Mouse (Mus musculus) heart, postnatal 4 days (tissue): ENCODE data around the gene Hoxd8. TPM values are rescaled to one million over a fixed set of nuclear protein-coding genes. Genes with fewer than 3 reads are reported as not detected.
A peak's percentile ranks its signal among the peaks of the same experiment; 100 is the strongest.

Experiments used
- DNase-seq: peaks from one replicate; pipeline ENCODE4 v3.0.0; 2021
- total RNA-seq, 2 experiments: library from RNA; stranded (reverse); gene quantifications; 2 replicates each; pipeline ENCODE4 v1.2.3; 2021

Gene Hoxd8
- total RNA-seq, 2 experiments from 2014 or later: 1.2 to 1.9 TPM

DNA sequence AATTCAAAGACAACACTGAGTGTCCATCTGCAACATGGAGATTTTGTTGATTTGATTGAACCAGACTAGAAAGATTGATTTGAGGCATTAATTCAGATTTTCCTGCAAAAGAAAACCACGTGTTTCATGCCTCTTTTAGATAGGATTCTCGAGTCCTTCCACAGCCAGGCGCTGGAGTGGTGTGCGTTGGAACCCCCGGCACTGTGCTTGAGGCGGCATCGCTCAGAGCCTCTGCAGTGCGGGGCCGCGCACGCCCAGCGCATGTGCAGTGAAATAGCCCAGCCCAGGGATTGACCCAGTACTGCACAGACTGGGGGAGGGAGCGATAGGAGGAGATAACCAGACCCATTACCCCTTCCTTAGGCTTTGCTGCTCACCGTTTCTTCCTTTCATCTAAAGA lies 10.5 kb downstream of the Hoxd8 start:
- no peak for DNase-seq

DNA sequence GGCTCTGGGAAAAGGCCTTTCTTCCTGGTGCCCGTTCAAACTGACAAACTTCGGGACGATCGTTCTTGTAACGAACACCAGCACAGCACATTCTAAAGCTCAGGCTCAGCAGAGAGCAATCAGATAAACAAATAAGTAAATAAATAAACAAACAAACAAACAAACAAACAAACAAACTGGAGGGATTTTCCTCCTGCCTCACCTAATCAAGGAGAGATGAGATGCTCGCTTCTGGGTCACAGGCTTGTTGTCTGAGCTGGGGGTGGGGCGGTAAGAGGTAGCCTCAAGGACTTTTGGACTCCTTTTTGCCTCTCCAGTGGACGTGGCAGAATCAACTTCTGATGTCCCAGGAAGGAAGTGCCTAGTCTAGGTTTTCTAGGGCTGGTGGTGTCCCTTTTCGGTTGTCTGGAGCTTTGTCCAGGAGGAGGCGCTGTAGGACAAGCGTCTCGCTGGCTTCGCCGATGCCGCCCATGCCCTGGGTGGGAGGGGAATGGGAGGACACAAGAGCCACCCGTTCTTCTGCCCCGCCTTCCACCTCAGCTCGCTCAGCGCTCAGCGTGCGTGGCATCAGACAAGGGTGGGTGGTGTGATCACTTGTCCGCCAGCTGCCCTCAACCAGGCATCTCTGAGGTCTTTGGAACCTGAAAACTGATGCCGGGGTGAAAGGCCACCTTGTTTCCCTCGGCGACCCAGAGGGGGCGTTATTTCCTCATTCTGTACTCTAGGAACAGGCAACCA lies 11.3 kb downstream of the Hoxd8 start:
- DNase-seq: peak; percentile 96

DNA sequence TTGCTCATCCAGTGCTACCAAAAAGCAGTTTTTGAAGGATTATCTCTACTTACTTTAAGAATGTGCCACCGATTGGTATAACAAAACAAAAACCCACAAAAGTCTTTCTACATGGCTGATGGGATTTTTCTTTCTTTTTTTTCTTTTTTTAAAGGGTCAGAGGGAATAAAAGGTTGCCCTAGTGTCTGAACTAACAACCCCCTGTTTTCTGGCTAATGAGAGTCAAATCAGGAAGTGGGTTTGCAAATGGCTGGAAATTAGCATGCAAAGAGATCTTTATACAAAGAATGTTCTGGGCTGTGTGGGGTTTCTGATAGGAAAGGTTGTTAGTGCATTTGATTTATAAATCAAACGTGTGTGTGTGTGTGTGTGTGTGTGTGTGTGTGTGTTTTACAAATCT lies 16.0 kb downstream of the Hoxd8 start:
- no peak for DNase-seq

DNA sequence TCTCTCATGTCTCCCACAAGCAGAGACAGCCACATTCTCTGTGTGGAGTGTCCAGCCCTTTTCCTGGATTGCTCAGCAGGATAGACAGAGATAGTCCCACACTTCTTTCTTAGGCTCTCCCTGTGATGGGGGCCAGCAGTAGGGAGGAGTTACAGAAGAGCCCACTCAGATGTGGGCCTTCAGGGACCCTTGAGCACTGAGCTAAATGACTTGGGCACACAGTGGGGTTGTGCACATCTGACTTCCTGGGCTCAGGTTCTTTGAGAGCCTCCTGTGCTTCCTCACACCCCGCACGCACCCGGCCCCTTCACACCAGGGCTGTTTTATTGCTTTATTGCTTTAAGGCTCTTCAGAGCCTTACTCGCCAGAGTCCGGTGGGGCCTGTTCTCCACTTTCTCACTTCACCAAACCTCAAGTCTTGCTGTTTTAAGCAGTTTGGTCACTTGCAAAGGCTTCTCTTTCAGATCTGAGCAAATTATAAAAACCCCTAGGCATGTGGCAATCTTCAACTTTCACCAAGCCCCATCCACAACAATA lies 16.6 kb downstream of the Hoxd8 start:
- no peak for DNase-seq

DNA sequence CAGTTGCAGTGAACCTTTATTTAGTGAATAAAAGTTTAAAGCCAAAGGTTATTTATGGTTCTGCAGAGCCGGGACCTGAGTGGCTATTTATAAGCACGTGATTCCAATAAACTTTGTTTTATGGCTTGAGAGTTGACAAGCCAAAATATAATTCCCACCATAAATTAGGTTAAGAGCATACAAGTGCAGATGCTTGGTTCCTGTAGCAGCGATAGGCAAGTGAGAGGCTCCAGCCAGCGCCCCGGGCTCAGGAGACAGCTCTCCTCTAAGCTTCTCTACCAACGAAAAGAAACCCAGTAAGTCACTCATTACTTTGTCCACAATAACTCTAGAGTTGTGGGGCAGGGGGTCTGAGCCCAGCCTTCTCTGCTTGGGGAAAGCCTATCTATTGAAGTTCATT lies 17.5 kb downstream of the Hoxd8 start:
- DNase-seq: no peak

DNA sequence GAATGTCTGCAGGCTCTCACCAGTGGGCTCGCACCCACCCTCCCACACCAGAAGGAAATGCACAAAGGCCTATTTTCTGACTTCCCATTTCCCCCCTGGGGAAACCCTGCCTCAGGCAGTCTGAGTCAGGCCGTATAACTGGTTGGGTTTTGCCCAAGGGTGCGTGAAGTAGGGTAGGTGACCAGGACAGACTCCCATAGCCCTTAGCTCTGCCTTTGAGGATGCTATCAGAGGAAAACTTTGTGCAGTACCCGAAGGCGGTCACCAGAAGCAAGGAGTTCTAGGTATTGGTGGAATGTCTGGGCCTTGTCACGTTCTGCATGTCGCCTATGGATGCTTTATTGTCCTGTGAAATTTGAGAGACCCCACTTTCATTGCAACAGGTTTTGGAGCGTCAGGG lies 18.5 kb downstream of the Hoxd8 start:
- DNase-seq: no peak

DNA sequence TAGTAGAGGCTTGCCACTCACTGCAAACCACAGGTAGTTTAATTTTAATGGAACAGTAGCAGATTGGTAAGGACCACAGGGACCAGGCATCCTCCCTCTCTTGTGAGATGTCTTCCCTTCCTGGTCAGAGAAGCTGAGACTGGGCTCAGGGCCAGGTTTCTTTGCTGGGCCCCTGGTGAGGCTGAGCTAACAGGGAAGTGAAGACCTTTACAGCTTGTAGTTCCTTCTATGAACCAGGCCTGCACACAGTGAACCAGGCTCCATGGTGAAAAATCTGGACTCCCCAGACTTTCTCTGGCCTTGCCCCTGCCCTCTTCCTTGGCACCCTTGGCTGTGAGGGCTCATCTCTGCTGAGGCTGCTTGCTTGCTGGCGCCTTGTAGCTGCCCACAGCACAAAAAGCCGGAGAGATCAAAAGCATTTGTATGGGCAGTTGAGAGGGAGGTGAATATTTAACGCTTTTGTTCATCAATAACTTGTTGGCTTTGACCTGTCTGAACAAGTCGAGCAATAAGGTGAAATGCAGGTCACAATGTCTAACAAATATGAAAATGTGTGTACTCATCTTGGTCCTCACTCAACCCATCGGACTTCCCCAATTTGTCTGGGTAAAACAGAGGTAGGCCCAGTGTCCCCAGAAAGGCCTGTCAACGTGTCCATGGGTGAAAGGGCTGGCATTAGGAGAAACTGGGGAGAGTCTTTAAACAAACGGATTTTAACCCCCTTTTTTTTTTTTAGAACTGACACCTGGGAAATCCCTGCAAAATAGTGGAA lies 20.0 kb downstream of the Hoxd8 start:
- DNase-seq: peak; percentile 21

DNA sequence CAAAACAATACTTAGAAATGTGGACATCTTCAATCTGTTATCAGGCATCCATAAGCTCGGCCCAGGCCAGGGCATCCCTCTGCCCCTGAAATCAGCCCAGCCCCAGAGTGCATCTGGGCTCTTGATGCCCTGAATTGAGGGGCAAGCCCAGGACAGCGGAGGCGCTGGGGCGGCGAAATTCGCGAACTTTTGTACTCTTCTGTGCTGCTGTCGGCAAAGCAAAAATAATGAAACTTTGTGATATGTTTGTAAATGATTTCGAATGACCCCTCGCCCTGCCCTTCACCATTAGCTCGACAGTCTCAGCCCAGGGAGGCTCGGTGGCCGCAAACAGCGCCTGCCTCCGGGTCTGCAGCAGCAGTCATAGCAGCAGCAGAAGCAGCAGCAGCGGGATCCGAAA lies 20.8 kb downstream of the Hoxd8 start:
- DNase-seq: no peak

DNA sequence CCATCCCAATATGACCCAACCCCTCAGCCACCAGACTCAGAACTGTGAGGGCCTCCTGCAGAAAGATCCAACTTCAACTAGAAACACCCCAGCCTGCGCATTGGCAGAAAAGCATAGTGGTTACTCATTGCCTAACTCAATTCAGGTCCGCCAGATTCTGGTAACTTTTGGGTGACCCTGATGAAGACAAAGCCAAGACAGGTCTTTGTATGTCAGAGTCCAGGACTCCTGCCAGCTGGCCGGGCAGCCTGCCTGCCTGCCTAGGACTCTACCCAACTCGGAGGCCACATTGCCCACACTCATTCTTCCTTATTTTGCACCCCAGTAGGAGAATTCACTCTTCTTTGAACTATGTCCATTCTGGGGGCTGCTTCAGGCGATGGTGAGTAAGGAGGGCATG lies 22.1 kb downstream of the Hoxd8 start, which contains the start of gene Gm28230:
TSS of gene Gm28230 (plus strand) at position 178 of the 400 bp plus-strand sequence.
- no peak for DNase-seq

DNA sequence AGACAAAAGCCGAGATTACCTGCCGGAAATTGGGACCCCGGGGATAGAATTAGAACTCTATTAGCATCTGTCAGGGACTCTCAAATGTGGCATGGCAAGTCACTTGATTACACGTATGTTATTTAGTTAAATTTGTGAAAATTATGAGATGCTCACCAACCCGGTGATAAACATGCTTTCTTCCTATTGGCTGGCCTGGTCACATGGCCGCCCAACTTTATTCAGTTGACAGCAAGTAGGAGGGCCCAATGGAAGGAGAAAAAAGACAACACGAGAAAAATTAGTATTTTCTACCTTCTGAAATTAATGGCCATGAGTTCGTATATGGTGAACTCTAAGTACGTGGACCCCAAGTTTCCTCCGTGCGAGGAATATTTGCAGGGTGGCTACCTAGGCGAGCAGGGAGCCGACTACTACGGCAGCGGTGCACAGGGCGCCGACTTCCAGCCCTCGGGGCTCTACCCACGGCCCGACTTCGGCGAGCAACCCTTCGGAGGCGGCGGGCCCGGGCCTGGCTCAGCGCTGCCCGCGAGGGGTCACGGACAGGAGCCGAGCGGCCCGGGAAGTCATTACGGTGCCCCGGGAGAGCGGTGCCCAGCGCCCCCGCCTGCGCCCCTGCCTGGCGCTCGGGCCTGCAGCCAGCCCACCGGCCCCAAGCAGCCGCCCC lies 22.7 kb downstream of the Hoxd8 start:
- no peak for DNase-seq

DNA sequence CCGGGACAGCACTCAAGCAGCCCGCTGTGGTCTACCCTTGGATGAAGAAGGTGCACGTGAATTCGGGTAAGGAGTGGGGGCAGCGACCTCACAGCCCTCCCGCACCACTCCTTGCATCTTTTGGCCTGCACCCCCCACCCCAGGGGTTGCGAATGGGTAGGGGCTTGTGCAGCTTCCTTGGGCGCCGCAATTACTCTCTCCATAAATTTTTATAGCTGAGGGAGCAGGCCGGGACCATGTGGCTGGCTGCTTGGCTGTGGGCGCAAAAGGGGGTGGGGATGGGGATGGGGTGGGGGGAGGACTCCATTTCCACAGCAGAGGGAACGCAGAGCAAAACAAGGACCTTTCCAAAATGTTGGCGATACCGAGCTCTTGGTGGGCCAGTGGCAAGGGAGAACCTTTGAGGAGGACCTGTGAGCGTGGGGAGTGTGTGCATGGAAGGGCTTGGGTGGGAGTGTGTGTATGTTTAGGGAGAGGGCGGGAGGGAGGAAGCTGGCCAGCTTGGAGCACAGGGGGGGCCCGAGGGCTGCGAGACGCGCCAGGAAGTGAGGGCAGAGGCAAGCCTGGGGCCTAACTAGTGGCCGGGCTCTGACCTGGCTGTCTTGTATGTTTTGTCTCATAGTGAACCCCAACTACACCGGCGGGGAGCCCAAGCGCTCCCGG lies 23.4 kb downstream of the Hoxd8 start:
- DNase-seq: no peak

DNA sequence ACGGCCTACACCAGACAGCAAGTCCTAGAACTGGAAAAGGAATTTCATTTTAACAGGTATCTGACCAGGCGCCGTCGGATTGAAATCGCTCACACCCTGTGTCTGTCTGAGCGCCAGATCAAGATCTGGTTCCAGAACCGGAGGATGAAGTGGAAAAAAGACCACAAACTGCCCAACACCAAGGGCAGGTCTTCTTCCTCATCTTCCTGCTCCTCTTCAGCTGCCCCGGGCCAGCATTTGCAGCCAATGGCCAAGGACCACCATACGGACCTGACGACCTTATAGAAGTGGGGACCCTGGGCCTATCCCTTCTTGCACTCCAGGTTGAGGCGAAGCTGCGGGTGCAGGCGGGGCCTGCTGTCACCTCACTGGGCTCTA lies 23.9 kb downstream of the Hoxd8 start:
- no peak for DNase-seq

DNA sequence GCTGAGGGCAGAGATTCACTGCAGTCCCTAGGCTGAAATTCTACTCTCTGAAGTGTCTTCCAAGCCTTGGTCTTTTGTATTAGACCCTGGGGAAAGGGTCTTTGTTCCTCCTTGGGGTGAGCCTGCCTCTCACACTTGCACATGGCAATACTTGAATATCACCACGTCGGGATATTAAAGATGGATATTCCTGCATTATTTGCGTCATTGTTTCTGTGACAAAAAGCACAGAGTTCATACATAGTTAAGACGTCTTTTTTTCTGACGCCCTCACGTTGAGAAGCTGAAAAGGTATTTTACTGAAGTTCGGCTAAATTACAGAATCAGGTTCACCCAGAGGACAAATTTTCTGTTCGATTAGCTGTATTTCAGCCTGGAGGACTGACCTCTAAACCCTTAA lies 25.9 kb downstream of the Hoxd8 start:
- no peak for DNase-seq

DNA sequence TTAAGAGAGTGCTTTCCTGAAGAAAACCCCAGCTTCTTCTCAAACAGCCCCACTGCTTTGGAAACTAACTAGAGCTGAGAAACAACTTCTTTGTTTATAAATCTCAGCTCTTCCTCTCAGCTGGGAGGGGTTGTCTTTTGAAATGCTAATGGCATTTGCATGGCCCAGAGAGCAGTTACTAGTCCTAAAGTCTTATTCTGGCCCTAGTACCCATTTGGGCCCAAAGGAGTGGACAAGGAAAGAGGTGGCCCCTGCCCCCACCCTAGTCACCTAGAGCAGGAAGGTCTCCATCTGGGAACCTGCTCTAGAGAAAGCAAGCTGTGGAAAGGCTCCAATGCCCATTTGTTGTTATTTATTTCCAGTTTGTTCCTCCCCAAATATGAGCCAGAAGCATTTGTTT lies 26.6 kb downstream of the Hoxd8 start:
- no peak for DNase-seq

DNA sequence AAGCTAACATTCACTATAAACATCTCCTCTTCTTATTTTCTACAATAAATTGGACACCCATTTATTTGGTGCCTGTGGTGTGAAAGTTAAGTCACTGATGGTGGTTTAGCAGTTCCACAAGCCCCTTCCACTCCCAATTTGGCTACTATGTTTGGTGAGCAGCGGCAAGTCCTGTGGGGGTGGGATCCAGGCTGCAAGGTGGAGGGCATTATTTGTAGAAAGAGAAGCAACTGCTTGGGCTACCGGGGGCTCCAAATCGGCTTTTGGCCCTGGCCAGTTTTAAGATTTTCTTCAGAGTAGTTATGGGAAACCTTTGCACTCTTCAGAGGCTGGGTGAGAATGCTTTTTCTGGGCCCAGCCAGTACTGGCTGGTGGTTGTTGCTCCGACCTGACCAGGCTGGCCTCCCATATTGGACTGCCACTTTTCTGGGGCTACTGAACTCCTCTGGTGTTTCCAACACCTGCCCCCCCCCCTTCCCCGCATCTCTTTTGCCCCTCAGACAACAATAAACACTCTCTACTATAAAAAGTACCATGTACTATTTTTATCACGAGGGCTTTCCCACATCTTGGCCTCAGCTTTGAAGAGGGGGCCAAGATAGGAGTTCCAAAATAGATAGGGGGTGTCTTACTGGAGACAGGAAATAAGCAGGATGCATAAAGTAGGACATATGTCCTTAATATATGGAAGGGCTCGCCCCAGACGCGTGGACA lies 27.5 kb downstream of the Hoxd8 start:
- DNase-seq: no peak

DNA sequence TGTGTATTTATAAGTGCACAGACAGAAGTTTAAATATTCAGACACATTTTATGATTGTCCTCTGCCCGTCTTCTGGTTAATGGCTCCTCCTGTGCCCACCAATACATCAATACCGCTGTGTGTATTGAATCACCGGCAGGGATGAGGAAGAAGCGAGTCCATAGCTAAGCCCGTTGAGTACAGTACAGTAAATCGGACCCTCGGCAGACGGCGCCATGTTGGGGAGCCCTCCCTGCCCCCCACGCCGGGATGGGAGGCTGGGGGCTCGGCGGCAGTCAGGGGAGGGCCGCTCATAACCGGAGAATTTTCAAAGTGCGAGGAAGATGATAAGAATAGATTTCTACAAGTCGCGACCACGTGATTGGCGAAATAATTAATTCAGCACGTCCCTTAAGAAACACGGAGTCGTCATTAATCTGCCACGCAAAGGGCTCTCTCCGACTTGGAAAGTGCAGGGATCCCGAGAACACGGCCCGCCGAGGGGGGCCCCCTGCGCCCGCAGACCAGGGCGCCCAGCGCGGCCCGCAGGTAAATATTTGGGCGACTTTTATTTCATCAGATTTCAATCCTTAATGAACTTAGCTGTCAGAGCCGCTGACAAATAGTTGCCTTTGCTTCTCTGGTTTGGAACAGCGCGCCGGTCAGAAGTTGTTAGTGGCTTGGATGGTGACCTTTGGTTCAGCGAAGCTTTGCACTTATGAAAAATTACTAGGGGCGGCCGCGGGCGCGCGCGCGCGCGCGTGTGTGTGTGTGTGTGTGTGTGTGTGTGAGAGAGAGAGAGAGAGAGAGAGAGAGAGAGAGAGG lies 28.3 kb downstream of the Hoxd8 start:
- DNase-seq: no peak

DNA sequence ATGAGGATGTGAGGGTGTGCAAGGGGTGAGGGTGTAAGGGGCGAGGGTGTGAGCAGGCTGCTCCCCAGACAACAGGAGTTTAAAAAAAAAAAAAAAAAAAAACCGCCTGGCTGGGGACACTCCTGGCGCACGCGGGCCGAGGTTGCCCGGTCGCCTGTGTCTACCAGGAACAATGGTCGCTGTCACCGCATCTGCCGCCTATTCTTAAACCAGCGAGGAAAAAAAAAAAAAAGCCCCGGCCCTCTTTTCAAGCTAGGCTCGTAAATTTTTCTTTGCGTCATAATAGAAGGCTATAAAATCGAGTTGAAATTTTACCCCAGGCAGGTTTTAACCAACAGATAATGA lies 28.9 kb downstream of the Hoxd8 start:
- DNase-seq: no peak

DNA sequence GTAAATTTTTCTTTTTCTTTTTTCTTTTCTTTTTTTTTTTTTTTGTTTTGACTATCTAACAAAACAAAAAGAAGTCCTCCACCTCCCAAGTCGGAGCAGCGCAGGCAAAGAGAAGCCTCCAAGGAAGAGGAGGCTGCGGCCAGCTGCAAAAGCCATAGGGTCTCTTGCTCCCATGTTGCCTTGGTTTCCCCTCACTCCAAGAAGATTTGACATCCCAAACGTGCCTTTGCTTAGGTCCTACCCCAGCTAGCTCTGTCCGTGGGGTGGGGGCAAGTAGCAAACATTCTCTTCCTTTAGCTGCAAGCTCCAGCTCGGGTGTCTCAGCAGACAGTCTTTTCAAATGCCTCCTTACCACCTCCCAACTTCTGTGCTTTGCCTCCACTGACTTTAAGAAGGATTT lies 29.4 kb downstream of the Hoxd8 start:
- no peak for DNase-seq

DNA sequence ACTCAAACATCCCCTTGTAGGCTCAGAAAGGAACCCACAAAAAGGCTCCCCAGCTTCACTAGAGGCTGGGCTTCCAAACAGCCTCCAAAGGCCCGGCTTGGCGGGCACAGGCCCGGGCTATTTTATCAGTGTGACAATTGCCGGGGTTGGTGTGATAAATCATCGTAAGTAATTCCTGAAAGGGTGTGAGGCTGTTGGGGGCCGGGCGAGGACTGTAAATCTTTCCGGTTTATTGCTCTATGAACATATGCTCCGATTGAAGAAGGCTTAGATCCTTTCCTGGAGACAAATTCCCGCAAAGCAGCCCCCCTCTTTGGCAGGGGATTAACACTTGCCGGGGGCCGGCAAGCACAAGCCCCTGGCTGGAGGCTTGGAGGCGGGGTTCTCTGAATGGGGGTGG lies 30.0 kb downstream of the Hoxd8 start:
- no peak for DNase-seq

DNA sequence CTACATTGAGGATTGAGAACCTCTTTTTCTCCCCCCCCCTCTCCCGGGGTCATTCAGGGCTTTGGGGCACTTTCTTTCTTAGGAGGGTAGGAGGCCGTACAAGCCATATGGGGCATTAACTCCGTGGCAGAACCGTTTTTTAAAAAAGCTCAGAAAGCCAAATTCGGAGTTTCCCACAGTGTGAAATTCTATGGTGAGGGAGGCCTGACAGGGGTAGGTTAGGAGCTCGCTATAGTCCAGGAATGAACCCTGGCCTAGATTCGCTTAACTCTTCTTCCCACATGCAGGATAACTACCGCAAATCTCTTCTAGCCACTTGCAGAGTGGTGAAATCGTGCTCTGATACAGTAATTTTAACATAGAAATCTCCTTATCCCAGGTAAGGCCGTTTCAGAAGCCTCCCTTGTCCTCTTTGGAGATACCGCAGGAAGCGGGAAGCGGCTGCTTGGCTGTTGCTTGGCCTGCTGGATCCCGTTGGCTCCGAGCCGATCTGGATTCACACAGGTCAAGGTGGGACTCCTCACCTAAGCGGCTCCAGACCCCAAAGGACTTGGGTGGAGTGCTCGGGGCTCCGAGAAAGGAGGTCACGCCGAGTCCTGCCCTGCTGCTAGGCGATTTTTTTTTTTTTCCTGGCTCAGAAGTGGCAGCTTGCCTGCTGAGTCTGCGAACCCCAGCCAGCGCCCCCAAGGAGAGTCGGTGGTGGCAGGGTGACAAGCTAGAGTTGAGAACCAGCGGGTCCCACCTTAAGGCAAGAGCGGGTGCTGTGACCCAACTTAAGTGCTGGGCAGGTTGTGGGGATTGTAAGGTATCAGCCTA lies 30.8 kb downstream of the Hoxd8 start:
- DNase-seq: no peak
